Mouse (Mus musculus): ENCODE data around the gene Disp1. TPM values are rescaled to one million over a fixed set of nuclear protein-coding genes. Genes with fewer than 3 reads are reported as not detected.

Gene Disp1
- polyA plus RNA-seq, 1 experiment from 2014 or later = 8.1 TPM

DNA sequence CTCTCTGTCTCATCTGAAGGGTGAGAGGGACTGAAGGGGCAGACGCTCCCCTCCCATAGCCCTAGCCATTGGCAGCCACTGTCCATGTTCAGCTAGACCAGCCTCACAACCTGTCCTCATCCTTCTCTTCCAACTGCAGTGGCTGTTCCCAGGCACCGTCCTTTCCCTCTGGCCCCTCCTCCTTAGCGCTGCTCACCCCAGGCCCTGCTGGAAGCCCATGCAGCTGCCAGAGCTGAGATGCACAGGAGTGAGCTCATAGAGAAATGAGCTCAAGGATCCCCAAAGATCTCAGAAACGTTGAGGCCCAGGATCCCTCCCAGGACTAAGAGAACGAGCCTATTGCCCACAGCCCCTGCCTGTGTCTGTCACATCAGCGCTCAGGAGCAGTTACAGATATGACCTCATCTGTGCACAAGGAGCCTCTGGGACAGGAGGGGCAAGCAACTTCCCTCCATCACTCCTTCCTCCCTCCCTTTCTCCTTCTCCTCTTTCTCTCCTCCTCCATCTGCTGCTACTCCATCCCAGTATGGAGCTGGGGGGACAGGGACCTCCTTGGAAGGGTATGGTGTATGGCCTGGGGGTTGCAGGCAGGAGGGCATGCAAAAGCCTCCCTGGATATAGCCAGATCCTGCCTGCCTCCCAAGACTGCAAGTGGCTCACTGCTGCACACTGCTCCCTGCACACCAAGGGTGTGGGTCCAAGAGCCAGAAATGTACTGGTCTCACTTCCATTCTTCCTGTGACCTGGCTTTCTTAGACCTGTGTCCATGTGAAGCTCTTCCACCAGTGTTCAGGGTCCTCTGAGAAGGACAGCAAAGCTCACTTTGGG lies 181.2 kb downstream of the Disp1 start:
- Histone ChIP-seq H3K36me3 (no peaks in the 10 kb centered on the region), H3K9me3 (no peaks in the 10 kb centered on the region), H3K4me2 (no peak overlapping the region), H3K9ac (no peak overlapping the region), H3K27ac (replicated peaks) (no peak overlapping the region), H3K4me3 (no peak overlapping the region), H3K4me1 (replicated peaks) (no peaks in the 10 kb centered on the region), H3K27me3 (peaks cover 33% of the 10 kb centered on the region)
- WGBS = 49% methylated on average over 6 of the region's 6 CpGs
- no peak for ATAC-seq (ENCODE audit: low read depth)

GRCm38 (mm10) chr1:183039404-183039803 lies 181.9 kb downstream of the Disp1 start:
- H3K27me3 ChIP-seq = peaks cover 26% of the 10 kb centered on the region
- 86% methylated on average over 7 of the region's 7 CpGs for WGBS
- H3K4me3 ChIP-seq = no peak overlapping the region
- no peak overlapping the region for H3K4me2 ChIP-seq
- H3K9me3 ChIP-seq = no peaks in the 10 kb centered on the region
- H3K36me3 ChIP-seq = no peaks in the 10 kb centered on the region
- no peak overlapping the region for H3K27ac ChIP-seq (replicated peaks)
- H3K9ac ChIP-seq = no peak overlapping the region
- no peaks in the 10 kb centered on the region for H3K4me1 ChIP-seq (replicated peaks)
- no peak for ATAC-seq (ENCODE audit: low read depth)

Small RNA genes lying within 50 kb of the gene (microRNA-seq; reads per million reads assigned to microRNA genes)
- not detected for gene Gm24975

Other genes with a start within 250 kb of the Disp1 start
- 53.7 and 56.5 TPM in 2 replicates for gene Aida, start 75.1 kb upstream of the Disp1 start, polyA plus RNA-seq (2015; fragmentation: Nextera tagmentation; extraction: Ambion mirVana)
- gene Brox, start 75.7 kb upstream of the Disp1 start, polyA plus RNA-seq (2015; fragmentation: Nextera tagmentation; extraction: Ambion mirVana) = 100 and 105 TPM in 2 replicates
- 105 and 113 TPM in 2 replicates for gene Mia3, start 148.0 kb upstream of the Disp1 start, polyA plus RNA-seq (2015; fragmentation: Nextera tagmentation; extraction: Ambion mirVana)
- 14.1 and 15.6 TPM in 2 replicates for gene Taf1a, start 167.5 kb upstream of the Disp1 start, polyA plus RNA-seq (2015; fragmentation: Nextera tagmentation; extraction: Ambion mirVana)
- 0.08 and 0.17 TPM in 2 replicates for gene Hhipl2, start 196.7 kb upstream of the Disp1 start, polyA plus RNA-seq (2015; fragmentation: Nextera tagmentation; extraction: Ambion mirVana)